Mouse (Mus musculus): Measurements from ENCODE around the gene Ppat.
"Not testable (repeated sequence)": the region's sequence is repeated elsewhere in the genome, so short reads cannot be mapped to it uniquely, and the experiment has no call there.

Gene Ppat

GRCm38 (mm10) chr5:76951106-76952027, at the start of gene Ppat, which contains the start of gene Paics:
Ppat (minus strand) TSS chr5:76951578.
Paics (plus strand) TSS chr5:76951307.
- in situ Hi-C loops (cut with MboI, MseI): loop anchor here (5.0 kb wide), 1 partner anchor 49 kb away; no protein-coding TSS in a partner anchor

DNA sequence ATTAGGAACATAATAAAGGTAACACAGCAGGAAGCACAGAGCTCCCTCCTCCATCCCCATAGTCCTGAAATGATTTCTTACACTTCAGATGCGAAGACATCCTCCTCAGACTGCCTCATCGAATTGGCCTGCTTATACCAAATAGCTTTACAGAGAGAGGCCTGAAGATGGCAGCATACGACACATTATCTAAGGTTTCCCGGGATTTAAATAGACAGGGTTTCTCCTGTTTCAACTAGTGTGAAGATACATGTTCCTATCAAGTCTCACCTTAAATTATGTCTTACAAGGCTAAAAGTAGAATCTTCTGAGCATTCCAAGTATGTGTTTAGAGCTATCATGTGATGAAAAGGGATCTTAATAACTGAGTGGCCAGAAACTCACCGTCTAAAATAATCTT, 47.0 kb upstream of the Ppat start:
- in situ Hi-C loops (cut with MboI, MseI): no loop called here

DNA sequence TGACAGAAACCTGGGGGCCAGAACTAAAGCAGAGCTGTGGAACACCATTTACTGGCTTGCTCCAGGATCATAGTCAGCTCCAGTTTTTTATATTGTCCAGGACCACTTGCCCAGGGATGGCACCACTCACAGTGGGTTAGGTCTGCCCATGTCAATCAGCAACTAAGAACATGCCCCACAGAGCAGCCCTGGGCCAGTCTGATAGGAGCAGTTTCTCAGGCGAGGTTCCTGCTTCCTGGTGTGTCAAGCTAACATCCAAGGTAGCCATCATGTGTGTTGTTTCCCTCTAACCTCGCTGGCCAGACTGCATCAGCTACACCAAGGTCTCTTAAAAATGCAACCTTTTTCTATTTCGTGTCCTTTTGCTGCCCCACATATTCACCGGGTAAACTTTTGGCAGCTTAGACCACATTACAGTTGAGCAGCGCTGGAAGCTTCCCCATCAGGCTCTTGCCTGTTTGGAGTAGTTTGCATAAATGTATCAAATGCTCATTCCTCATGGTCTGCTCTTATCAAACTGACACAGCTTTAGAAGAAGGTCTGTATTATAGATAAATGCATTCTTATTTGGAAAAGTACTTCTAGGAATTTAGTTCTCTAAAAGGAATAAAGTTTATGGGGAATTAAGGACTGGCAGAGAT, 41.9 kb upstream of the Ppat start:
- in situ Hi-C loops (cut with MboI, MseI): no loop called here

DNA sequence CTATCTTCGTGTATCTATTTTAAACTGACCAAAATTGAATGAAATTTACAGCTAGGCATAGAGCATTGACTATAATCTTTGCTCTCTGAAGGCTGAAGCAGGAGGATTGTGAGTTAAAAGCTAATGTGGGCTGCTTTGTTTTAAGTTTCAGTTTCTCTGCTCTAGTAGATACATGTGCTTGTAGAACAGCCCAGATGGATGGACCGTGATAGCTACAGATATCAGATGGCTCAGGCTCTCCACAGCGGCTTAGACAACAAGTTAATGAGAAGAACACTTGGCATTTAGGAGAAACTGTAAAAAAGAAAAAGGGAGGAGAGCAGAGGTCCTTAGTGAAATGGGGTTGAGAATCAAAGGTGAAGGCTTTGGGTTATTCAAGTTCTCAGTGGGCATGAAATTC, 39.4 kb upstream of the Ppat start:
- in situ Hi-C loops (cut with MboI, MseI): no loop called here

- in situ Hi-C loops (cut with MboI, MseI): loop anchor here (5.0 kb wide), 1 partner anchor 348 kb away; no protein-coding TSS in a partner anchor
Observed at GRCm38 (mm10) chr5:76984015-76984414, 32.6 kb upstream of the Ppat start.

GRCm38 (mm10) chr5:76975736-76976135, 24.4 kb upstream of the Ppat start:
- in situ Hi-C loops (cut with MboI, MseI): no loop called here

DNA sequence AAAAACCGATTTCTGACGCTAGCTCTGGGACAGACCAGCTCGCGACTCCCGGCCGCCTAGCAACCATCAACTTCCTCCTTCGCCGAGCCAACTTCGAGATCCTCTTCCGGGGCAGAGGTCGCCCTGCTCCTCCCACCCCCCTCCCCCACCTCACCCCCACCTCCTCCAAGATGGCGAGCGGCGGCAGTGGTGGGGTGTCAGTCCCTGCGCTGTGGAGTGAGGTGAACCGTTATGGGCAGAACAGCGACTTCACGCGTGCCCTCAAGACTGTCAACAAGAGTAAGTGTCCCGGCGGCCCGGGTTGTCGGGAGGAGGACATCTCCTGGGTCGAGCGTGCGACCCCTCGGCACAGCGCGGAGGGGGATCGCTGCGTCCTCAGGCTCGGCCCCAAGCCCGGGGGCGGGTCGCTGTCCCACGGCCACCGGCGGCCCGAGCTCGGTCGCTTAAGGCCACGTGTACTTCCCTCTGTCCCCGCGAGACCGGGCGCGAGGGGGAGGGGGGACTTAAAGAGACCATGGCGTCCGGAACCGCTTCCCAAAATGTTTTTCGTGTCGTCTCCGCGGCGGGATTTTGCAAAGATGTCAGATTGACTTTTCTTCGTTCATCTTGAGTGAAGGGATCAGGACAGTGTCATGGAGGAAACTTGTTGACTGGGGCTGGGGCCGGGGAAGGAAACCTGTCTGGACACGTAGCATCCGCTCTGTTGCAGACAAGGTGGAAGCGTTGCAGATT, 23.3 kb upstream of the Ppat start, which contains the start of gene Srp72:
Gene Srp72, plus strand, starts transcription at position 130 of the 732 bp plus-strand sequence.
- in situ Hi-C loops (cut with MboI, MseI): no loop called here

- in situ Hi-C loops (cut with MboI, MseI): no loop called here
Observed at GRCm38 (mm10) chr5:76974207-76974553, 22.8 kb upstream of the Ppat start.

- in situ Hi-C loops (cut with MboI, MseI): no loop called here
Observed at GRCm38 (mm10) chr5:76973488-76973887, 22.1 kb upstream of the Ppat start.

DNA sequence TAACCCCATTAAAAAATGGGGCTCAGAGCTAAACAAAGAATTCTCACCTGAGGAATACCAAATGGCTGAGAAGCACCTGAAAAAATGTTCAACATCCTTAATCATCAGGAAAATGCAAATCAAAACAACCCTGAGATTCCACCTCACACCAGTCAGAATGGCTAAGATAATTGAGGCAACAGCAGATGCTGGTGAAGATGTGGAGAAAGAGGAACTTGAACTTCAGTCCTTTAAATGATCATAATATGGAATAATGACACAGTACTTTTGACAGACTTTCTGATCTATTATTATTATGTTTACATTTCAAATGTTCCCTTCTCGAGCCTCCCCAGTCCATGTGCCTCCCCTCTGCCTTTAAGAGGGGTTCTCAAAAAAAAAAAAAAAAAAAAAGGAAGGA, 19.7 kb upstream of the Ppat start:
- in situ Hi-C loops (cut with MboI, MseI): not testable (repeated sequence)

GRCm38 (mm10) chr5:76969250-76969649, 17.9 kb upstream of the Ppat start:
- in situ Hi-C loops (cut with MboI, MseI): no loop called here

- in situ Hi-C loops (cut with MboI, MseI): no loop called here
Observed at GRCm38 (mm10) chr5:76964651-76965050, 13.3 kb upstream of the Ppat start.

DNA sequence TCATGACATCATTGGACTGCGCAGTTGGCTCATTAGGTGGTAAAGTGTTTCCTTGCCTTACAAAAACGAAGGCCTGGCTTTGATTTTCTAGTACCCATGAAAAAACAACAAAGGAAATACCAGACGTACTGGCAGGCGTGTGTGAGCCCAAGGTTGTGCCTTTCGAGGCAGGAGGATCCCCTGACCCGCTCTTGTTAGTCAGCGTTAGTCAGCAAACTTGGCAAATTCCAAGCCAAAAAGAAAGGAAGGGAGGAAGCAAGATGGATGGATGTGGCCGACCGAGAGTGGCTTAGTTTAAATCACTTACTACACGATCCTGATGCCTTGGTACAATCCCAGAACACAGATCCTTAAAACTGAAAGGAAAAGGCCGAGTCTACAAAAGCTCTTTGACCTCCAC, 11.2 kb upstream of the Ppat start:
- in situ Hi-C loops (cut with MboI, MseI): no loop called here

DNA sequence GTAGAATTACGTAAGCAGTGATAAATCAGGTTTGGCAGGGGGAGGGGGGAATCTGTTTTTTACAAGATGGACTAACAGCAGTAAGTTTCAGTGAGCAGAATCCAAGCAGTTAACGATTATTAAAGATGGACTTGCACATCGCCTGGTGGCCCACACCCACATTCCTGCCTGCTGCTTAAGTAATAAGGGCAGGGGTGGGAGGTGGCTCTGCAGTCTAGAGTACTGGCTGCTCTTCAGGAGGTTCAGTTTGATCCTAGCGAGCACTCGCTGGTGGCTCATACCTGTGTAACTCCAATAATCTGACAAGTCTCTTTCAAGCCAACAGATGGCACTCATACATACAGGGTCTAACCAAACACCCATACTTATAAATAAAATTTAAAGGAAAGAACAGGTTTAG, 8.2 kb upstream of the Ppat start:
- in situ Hi-C loops (cut with MboI, MseI): no loop called here

DNA sequence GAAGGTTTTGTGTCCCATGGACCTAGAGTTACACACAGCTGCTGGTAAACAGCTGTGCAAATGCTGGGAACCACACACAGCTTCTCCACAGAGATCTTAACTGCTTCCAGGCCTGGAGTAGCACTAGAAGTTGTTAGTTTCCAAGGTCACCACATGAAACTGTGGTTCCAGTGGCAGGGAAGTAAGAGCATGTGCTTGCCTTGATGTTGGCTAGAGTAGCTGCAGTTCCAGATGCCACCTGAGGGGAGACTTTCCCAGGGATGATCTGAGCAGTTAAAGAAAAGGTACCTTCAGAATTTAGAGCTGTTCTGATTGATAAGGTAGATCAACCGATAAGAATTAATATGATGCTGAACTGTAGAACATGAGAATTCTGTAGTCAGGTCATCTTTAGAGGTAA, 6.6 kb upstream of the Ppat start:
- in situ Hi-C loops (cut with MboI, MseI): no loop called here

DNA sequence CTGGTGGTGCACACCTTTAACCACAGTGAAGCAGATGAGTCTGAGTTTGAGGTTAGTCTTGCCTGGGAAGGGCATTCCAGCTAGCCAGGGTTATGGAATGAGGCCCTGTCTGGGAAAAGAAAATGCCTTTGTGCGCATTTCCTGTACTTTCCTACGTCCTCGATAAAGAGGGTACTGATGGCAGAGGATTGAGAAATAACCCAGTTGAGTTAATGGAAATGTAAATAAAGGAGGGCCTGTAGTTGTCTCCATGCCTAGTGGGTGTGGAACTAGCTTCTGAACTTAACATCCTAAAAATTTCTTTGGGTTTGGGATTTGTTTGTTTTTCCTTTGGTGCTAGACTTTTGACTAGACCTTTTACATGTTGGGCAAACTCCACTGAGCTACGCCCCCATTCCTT, 4.1 kb upstream of the Ppat start:
- in situ Hi-C loops (cut with MboI, MseI): no loop called here

- in situ Hi-C loops (cut with MboI, MseI): loop anchor here (5.0 kb wide), 1 partner anchor 52 kb away; no protein-coding TSS in a partner anchor
Observed at GRCm38 (mm10) chr5:76954271-76954900, 3.0 kb upstream of the Ppat start.

- in situ Hi-C loops (cut with MboI, MseI): loop anchor here (5.0 kb wide), 1 partner anchor 51 kb away; no protein-coding TSS in a partner anchor
Observed at GRCm38 (mm10) chr5:76953794-76954193, 2.4 kb upstream of the Ppat start.

- in situ Hi-C loops (cut with MboI, MseI): loop anchor here (5.0 kb wide), 1 partner anchor 50 kb away; no protein-coding TSS in a partner anchor
Observed at GRCm38 (mm10) chr5:76952112-76953040, 998 bp upstream of the Ppat start.

Measured in T-helper 2 cell (primary cell).